Mouse (Mus musculus) lung, adult 2 months (tissue): ENCODE results near the gene Dgki. TPM values are rescaled to one million over a fixed set of nuclear protein-coding genes. Genes with fewer than 3 reads are reported as not detected.

Source experiments
- DNase-seq: peaks from one replicate; pipeline ENCODE4 v3.0.0; 2022
- H3K4me1 ChIP-seq: fragments of 200-500 bp; 2 replicates; pipeline ENCODE4 v1.6.1; 2011; ENCODE audit warnings: low read length; ENCODE audit not compliant: control insufficient read depth, insufficient read depth
- H3K4me3 ChIP-seq: fragments of 200-500 bp; replicated peaks from 2 replicates; pipeline ENCODE3; 2011; ENCODE audit warnings: low read depth, mild to moderate bottlenecking, control low read depth, low read length; ENCODE audit errors: extremely low read depth
- CTCF ChIP-seq: fragments of 200-500 bp; IDR thresholded peaks from 2 replicates; pipeline ENCODE4 v1.5.1; 2011; ENCODE audit warnings: mild to moderate bottlenecking, low read length, control low read depth; ENCODE audit not compliant: insufficient read depth
- POLR2A ChIP-seq: fragments of 200-500 bp; IDR thresholded peaks from 2 replicates; pipeline ENCODE4 v1.6.1; 2011; ENCODE audit warnings: low read depth, mild to moderate bottlenecking, control low read depth, low read length, borderline replicate concordance; ENCODE audit errors: extremely low read depth
- WGBS: fragments of 180-500 bp; shearing (Covaris S2); methylation state at CpG from one replicate; pipeline ENCODE4 v1.1.7; 2018; 5-methylcytosine and 5-hydroxymethylcytosine counted together
- polyA plus RNA-seq: library from polyadenylated mRNA; depleted of rRNA; stranded (reverse); fragments of >200 nt; gene quantifications from 2 replicates; pipeline ENCODE4 v1.2.3, GENCODE M21; 2012

Gene Dgki
- polyA plus RNA-seq, 1 experiment, result 0.09 TPM

DNA sequence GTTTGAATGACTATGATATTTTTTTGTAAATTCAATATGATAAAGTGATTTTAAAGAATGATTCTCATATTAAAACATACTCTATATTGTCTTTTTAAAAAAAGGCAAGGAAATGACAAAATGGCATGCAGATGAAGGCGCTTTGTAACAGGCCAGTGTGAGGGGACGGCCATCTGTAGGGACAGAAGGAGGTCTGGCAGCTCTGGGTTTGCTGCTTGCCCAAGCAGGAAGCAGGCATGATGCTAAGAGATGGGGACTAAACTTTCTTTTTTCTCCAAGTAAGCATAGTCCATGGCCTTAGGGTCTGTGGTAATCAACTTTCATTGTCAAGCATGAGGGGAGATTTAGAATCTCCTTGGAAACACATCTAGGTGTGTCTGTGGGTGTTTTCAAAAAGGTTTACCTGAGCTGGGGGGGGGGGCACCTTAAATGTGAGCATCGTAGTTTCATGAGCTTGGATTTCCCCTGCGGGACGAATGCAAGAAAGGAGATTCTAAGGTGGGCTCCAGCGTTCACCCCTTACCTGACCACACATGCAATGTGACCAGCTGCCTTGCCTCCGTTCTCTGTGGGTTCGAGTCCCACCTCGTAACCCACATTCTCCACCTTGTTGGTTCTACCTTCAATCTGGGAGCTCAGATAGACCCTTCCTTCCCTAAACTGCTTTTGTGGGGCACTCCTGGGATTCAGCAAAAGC is 26.1 kb upstream of the Dgki start:
- no peaks in the 10 kb centered on the region for H3K4me1 ChIP-seq
- H3K4me3 ChIP-seq, result no peak overlapping the region
- no peak for TF ChIP-seq POLR2A
- no peak for TF ChIP-seq CTCF
- DNase-seq, result no peak
- 91% methylated on average over 9 of the region's 9 CpGs for WGBS

DNA sequence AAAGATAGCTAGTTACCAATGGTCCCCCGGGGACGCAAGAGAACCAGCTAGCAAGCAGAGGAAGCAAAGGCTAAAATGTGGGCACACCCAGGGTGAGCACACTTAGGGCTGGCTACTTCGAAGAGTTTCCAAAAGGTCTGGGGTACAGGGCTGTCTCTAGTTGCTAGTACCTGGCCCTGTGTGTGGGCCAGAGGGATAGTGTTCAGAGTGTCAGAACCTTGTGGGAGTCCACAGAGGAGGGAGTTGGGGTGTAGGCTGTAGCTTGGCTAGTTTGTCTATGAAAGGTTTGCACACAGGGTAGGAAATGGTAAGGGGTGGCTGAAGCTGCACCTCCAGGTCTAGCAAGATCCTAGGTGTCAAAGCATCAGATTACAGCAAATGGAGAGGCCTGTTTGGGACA is 25.1 kb upstream of the Dgki start:
- DNase-seq, result no peak
- TF ChIP-seq POLR2A (no peak), CTCF (no peak)
- H3K4me3 ChIP-seq, result no peak overlapping the region
- H3K4me1 ChIP-seq, result no peaks in the 10 kb centered on the region
- WGBS, result 79% methylated on average over 3 of the region's 3 CpGs

DNA sequence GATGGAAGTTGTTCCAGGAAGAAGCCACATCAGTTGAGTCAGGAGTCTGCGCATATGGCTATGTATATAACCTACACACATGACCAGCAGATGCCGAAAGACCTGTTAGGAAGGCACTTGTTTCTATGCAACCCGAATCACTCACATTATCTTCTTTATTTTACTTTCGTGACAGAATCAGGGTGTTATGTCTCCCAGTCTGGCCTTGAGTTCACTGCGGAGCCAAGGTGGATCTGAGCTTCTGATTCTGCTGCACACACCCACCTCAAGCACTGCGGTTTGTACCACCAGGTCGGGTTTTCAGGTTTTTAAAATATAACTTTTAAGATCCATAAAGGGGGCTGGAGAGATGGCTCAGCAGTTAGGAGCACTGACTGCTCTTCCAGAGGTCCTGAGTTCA is 22.7 kb upstream of the Dgki start:
- H3K4me3 ChIP-seq, result no peak overlapping the region
- H3K4me1 ChIP-seq, result no peaks in the 10 kb centered on the region
- no peak for DNase-seq
- no peak for TF ChIP-seq POLR2A
- TF ChIP-seq CTCF, result no peak
- 87% methylated on average over 7 of the region's 7 CpGs for WGBS

- no peak for DNase-seq
- 75% methylated on average over 9 of the region's 9 CpGs for WGBS
- H3K4me1 ChIP-seq, result no peaks in the 10 kb centered on the region
- TF ChIP-seq POLR2A (no peak), CTCF (no peak)
- H3K4me3 ChIP-seq, result no peak overlapping the region
Measured at GRCm38 (mm10) chr6:37322088-37322487, 22.1 kb upstream of the Dgki start.

GRCm38 (mm10) chr6:37317904-37318303 is 17.9 kb upstream of the Dgki start:
- DNase-seq, result no peak
- H3K4me3 ChIP-seq, result no peak overlapping the region
- TF ChIP-seq CTCF (no peak), POLR2A (no peak)
- H3K4me1 ChIP-seq, result no peaks in the 10 kb centered on the region
- 74% methylated on average over 5 of the region's 5 CpGs for WGBS

DNA sequence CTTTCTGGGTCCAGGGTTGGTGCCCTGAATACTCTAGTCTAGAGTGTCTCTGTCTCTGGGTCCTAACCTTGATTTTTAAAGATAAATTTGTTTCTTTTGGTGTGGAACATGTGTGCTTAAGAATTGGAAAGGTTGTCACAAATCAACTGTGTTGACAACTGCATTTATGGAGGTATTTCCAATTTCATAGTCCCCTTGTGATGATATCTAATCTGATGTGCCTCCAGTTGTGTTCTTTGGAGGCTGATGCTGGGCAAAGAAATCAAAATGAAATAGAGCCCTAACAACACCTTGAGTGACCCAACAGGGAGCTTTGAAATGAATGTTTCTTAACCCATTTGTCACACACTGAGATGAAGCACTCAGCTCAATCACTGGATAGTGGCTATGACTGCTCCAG is 15.5 kb upstream of the Dgki start:
- DNase-seq, result no peak
- TF ChIP-seq CTCF (no peak), POLR2A (no peak)
- Histone ChIP-seq H3K4me1 (no peaks in the 10 kb centered on the region), H3K4me3 (no peak overlapping the region)

DNA sequence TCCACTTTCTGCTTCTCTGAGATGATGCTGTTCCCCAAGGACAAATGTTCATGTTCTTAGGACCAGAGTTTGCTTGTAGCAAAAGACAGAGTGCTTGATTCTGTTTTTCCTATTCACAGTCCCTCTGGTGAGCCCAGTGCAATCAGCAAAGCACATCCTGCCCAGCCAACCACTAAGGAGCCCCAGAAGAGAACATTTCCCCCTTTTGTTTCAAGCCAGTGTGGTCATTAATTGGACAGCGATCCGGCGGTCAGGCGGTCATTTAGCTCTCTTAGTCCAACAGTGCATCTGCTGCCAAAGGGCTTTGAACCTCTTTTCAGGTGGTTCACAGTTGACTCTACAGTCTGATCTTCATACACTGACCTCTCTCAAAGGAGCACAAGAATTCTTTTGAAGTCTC is 10.6 kb upstream of the Dgki start:
- no peak overlapping the region for H3K4me3 ChIP-seq

DNA sequence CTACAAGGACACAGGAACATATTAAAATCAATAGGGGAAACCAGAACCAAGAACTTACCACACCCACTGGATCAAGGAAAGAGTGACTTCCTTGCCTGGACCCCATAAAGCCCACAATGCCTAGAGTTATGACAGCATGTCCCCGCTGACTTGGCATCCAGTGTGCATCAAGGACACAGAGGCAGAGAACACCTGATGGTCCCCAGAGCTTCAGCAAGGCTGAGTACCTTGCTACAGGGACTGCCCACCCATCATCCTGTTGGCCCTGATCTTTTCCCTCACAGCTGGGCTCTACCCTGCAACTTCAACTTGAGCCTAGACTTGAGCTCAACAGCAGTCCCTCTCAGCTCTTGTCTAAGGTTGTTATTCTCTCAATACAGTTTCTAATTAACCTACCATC is 6.6 kb upstream of the Dgki start:
- DNase-seq, result no peak
- WGBS, result 83% methylated on average over 1 of the region's 1 CpGs
- no peaks in the 10 kb centered on the region for H3K4me1 ChIP-seq
- TF ChIP-seq POLR2A (no peak), CTCF (no peak)
- H3K4me3 ChIP-seq, result no peak overlapping the region

More for the DNA sequence above, 10.6 kb upstream of the Dgki start:
- 56% methylated on average over 4 of the region's 4 CpGs for WGBS
- no peak for DNase-seq
- no peaks in the 10 kb centered on the region for H3K4me1 ChIP-seq
- no peak for TF ChIP-seq CTCF
- TF ChIP-seq POLR2A, result no peak

DNA sequence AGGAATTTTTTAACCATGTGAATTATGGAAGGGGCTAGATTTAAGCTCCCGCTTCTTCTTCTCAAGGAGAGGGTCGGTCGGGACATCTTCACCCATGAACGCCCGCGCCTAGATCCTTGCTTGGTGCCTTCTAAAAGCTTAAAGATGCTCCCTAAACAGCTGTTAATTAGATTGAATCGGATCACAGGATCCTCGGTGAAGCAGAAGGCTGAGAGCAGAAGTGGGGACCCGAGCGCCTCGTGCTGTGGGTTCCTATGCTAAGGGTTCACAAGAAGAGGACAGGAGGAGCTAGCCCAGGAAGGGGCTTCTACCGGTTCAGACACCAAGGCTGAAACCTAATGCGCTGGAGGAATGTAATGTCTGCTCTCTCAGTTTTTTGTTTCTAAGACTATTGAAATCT is 508 bp upstream of the Dgki start:
- no peaks in the 10 kb centered on the region for H3K4me1 ChIP-seq
- TF ChIP-seq CTCF (no peak), POLR2A (no peak)
- no peak overlapping the region for H3K4me3 ChIP-seq
- WGBS, result 20% methylated on average over 13 of the region's 13 CpGs
- DNase-seq, result no peak

GRCm38 (mm10) chr6:37298982-37299381 is 1.0 kb downstream of the Dgki start:
- TF ChIP-seq POLR2A (no peak), CTCF (no peak)
- 38% methylated on average over 4 of the region's 4 CpGs for WGBS
- DNase-seq, result no peak
- H3K4me3 ChIP-seq, result no peak overlapping the region
- no peaks in the 10 kb centered on the region for H3K4me1 ChIP-seq

GRCm38 (mm10) chr6:37297744-37298482 is 2.1 kb downstream of the Dgki start:
- WGBS, result 62% methylated on average over 8 of the region's 8 CpGs
- DNase-seq, result no peak
- Histone ChIP-seq H3K4me1 (no peaks in the 10 kb centered on the region), H3K4me3 (no peak overlapping the region)
- TF ChIP-seq POLR2A, result no peak
- no peak for TF ChIP-seq CTCF
